Mouse (Mus musculus) bone marrow macrophage, adult 2 months (primary cell): Measurements from ENCODE around the gene Kif13a.

Experiments
- CTCF ChIP-seq: IDR thresholded peaks from 2 replicates; pipeline ENCODE4 v1.5.1; 2012; ENCODE audit warnings: low read depth, mild to moderate bottlenecking, low read length, moderate library complexity
- POLR2A ChIP-seq: IDR thresholded peaks from 2 replicates; pipeline ENCODE4 v1.6.1; 2012; ENCODE audit warnings: mild to moderate bottlenecking, low read depth, low read length, borderline replicate concordance

DNA sequence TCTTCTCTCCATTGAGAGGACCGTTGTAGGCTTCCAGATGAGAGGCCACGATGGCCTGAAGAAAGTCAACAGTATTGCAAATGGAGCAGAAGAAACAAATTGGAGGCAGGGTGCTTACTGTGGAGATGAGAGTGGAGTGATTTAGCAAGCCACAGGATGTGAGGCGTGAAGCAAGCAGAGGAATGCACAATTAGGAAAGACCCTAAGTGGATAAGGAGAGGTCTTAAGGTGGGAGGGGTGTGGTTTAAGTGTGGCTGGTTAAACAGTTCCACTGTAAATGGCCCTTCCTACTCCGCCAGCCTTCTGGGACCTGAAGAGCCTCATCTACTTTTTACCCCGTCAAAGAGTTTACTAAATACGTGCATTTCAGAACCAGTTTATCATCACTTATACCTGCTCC is 3.2 kb upstream of the Kif13a start:
- TF ChIP-seq POLR2A (no peak), CTCF (no peak)
